Mouse (Mus musculus): ENCODE measurements around the gene Slc22a19. TPM values are rescaled to one million over a fixed set of nuclear protein-coding genes. Genes with fewer than 3 reads are reported as not detected.

Gene Slc22a19
- not detected for polyA plus RNA-seq (2017; shearing (Covaris generic))

GRCm38 (mm10) chr19:7711148-7711547 is at the start of gene Slc22a19:
Gene Slc22a19, minus strand, starts transcription at chr19:7711310.

Other genes with a start within 250 kb of the Slc22a19 start
- 100 to 1,000 TPM in 1 of 2 experiments, 10 to 100 TPM in 1; 99.7 to 106 TPM for gene Rtn3, start 228.0 kb downstream of the Slc22a19 start, polyA plus RNA-seq (2017; shearing (Covaris generic))
- gene Atl3, start 217.3 kb downstream of the Slc22a19 start, polyA plus RNA-seq (2017; shearing (Covaris generic)): 10 to 100 TPM; 13.7 to 16.3 TPM
- 100 to 1,000 TPM in 1 of 2 experiments, 10 to 100 TPM in 1; 85.8 to 103 TPM for gene Pla2g16, start 153.9 kb downstream of the Slc22a19 start, polyA plus RNA-seq (2017; shearing (Covaris generic))
- gene Lgals12, start 104.1 kb downstream of the Slc22a19 start, polyA plus RNA-seq (2017; shearing (Covaris generic)): under 1 TPM in 1 of 2 experiments, not detected in 1; 0.20 TPM
- under 1 TPM in 1 of 2 experiments, not detected in 1; 0.62 TPM for gene Hrasls5, start 98.8 kb downstream of the Slc22a19 start, polyA plus RNA-seq (2017; shearing (Covaris generic))
- gene Slc22a26, start 91.4 kb upstream of the Slc22a19 start, polyA plus RNA-seq (2017; shearing (Covaris generic)): under 1 TPM in 1 of 2 experiments, not detected in 1; 0.13 TPM

All from inflammation-experienced regulatory T-cells (primary cell).